Mouse (Mus musculus): ENCODE results near the gene 4930579F01Rik. TPM values are rescaled to one million over a fixed set of nuclear protein-coding genes. Genes with fewer than 3 reads are reported as not detected.
A peak's percentile ranks its signal among the peaks of the same experiment; 100 is the strongest.

The 4930579F01Rik gene
- polyA plus RNA-seq, 1 experiment from 2014 or later, result not detected

GRCm38 (mm10) chr3:138231531-138231930 is 37.9 kb upstream of the 4930579F01Rik start:
- Histone ChIP-seq H3K4me1 (ENCODE audit: control insufficient read depth, insufficient read depth, low read length) (no peaks in the 10 kb centered on the region), H3K4me2 (no peak overlapping the region), H3K4me3 (ENCODE audit: low read depth, low read length) (no peak overlapping the region), H3K9ac (ENCODE audit: low read length) (no peak overlapping the region), H3K27me3 (ENCODE audit: control insufficient read depth, insufficient read depth, low read length) (no peaks in the 10 kb centered on the region), H3K9me3 (ENCODE audit: control insufficient read depth, low read length) (no peaks in the 10 kb centered on the region), H3K27ac (ENCODE audit: low read depth, low read length) (no peak overlapping the region), H3K36me3 (ENCODE audit: control insufficient read depth, insufficient read depth, low read length) (no peaks in the 10 kb centered on the region)
- 92% methylated on average over 2 of the region's 2 CpGs for WGBS
- DNase-seq (ENCODE audit: low spot score, missing footprints) (no peak), ATAC-seq (ENCODE audit: low FRiP score) (no peak)

GRCm38 (mm10) chr3:138230266-138230665 is 36.6 kb upstream of the 4930579F01Rik start:
- no peak overlapping the region for H3K9ac ChIP-seq (ENCODE audit: low read length)
- H3K4me3 ChIP-seq (ENCODE audit: low read depth, low read length), result no peak overlapping the region
- H3K9me3 ChIP-seq (ENCODE audit: control insufficient read depth, low read length), result no peaks in the 10 kb centered on the region
- no peaks in the 10 kb centered on the region for H3K27me3 ChIP-seq (ENCODE audit: control insufficient read depth, insufficient read depth, low read length)
- H3K4me1 ChIP-seq (ENCODE audit: control insufficient read depth, insufficient read depth, low read length), result peaks cover 6% of the 10 kb centered on the region
- ATAC-seq (ENCODE audit: low FRiP score) (no peak), DNase-seq (ENCODE audit: low spot score, missing footprints) (no peak)
- H3K27ac ChIP-seq (ENCODE audit: low read depth, low read length), result no peak overlapping the region
- 73% methylated on average over 3 of the region's 3 CpGs for WGBS
- H3K4me2 ChIP-seq, result no peak overlapping the region
- no peaks in the 10 kb centered on the region for H3K36me3 ChIP-seq (ENCODE audit: control insufficient read depth, insufficient read depth, low read length)

- Histone ChIP-seq H3K36me3 (ENCODE audit: control insufficient read depth, insufficient read depth, low read length) (no peaks in the 10 kb centered on the region), H3K27ac (ENCODE audit: low read depth, low read length) (no peak overlapping the region), H3K27me3 (ENCODE audit: control insufficient read depth, insufficient read depth, low read length) (no peaks in the 10 kb centered on the region), H3K4me1 (ENCODE audit: control insufficient read depth, insufficient read depth, low read length) (peaks cover 6% of the 10 kb centered on the region), H3K9ac (ENCODE audit: low read length) (no peak overlapping the region), H3K4me3 (ENCODE audit: low read depth, low read length) (no peak overlapping the region), H3K9me3 (ENCODE audit: control insufficient read depth, low read length) (no peaks in the 10 kb centered on the region), H3K4me2 (no peak overlapping the region)
- no peak for DNase-seq (ENCODE audit: low spot score, missing footprints)
- WGBS, result 90% methylated on average over 1 of the region's 1 CpGs
- no peak for ATAC-seq (ENCODE audit: low FRiP score)
These were observed 35.8 kb upstream of the 4930579F01Rik start for GRCm38 (mm10) chr3:138229448-138229847.

- Histone ChIP-seq H3K27me3 (ENCODE audit: control insufficient read depth, insufficient read depth, low read length) (no peaks in the 10 kb centered on the region), H3K36me3 (ENCODE audit: control insufficient read depth, insufficient read depth, low read length) (no peaks in the 10 kb centered on the region), H3K4me3 (ENCODE audit: low read depth, low read length) (no peak overlapping the region), H3K9me3 (ENCODE audit: control insufficient read depth, low read length) (no peaks in the 10 kb centered on the region), H3K4me2 (no peak overlapping the region), H3K27ac (ENCODE audit: low read depth, low read length) (no peak overlapping the region), H3K9ac (ENCODE audit: low read length) (no peak overlapping the region), H3K4me1 (ENCODE audit: control insufficient read depth, insufficient read depth, low read length) (peaks cover 6% of the 10 kb centered on the region)
- 90% methylated on average over 8 of the region's 8 CpGs for WGBS
- ATAC-seq (ENCODE audit: low FRiP score) (no peak), DNase-seq (ENCODE audit: low spot score, missing footprints) (peak; percentile 2)
These were observed 34.2 kb upstream of the 4930579F01Rik start for GRCm38 (mm10) chr3:138227782-138228181.

- ATAC-seq (ENCODE audit: low FRiP score), result no peak
- Histone ChIP-seq H3K36me3 (ENCODE audit: control insufficient read depth, insufficient read depth, low read length) (no peaks in the 10 kb centered on the region), H3K27ac (ENCODE audit: low read depth, low read length) (no peak overlapping the region), H3K4me3 (ENCODE audit: low read depth, low read length) (no peak overlapping the region), H3K4me1 (ENCODE audit: control insufficient read depth, insufficient read depth, low read length) (peaks cover 6% of the 10 kb centered on the region), H3K27me3 (ENCODE audit: control insufficient read depth, insufficient read depth, low read length) (no peaks in the 10 kb centered on the region), H3K9ac (ENCODE audit: low read length) (no peak overlapping the region), H3K4me2 (no peak overlapping the region), H3K9me3 (ENCODE audit: control insufficient read depth, low read length) (no peaks in the 10 kb centered on the region)
- WGBS, result 78% methylated on average over 2 of the region's 2 CpGs
- DNase-seq (ENCODE audit: low spot score, missing footprints), result no peak
These were observed 33.5 kb upstream of the 4930579F01Rik start for GRCm38 (mm10) chr3:138227082-138227481.

- Histone ChIP-seq H3K9ac (ENCODE audit: low read length) (no peak overlapping the region), H3K27ac (ENCODE audit: low read depth, low read length) (no peak overlapping the region), H3K27me3 (ENCODE audit: control insufficient read depth, insufficient read depth, low read length) (no peaks in the 10 kb centered on the region), H3K4me3 (ENCODE audit: low read depth, low read length) (no peak overlapping the region), H3K4me2 (no peak overlapping the region), H3K36me3 (ENCODE audit: control insufficient read depth, insufficient read depth, low read length) (no peaks in the 10 kb centered on the region), H3K9me3 (ENCODE audit: control insufficient read depth, low read length) (no peaks in the 10 kb centered on the region), H3K4me1 (ENCODE audit: control insufficient read depth, insufficient read depth, low read length) (peaks cover 6% of the 10 kb centered on the region)
- no peak for ATAC-seq (ENCODE audit: low FRiP score)
- 94% methylated on average over 6 of the region's 6 CpGs for WGBS
- DNase-seq (ENCODE audit: low spot score, missing footprints), result peak; percentile 78
These were observed 32.9 kb upstream of the 4930579F01Rik start for GRCm38 (mm10) chr3:138226476-138226875.

- no peak overlapping the region for H3K9ac ChIP-seq (ENCODE audit: low read length)
- ATAC-seq (ENCODE audit: low FRiP score), result peak; percentile 49
- WGBS, result 35% methylated on average over 7 of the region's 7 CpGs
- peak; percentile 87 for DNase-seq (ENCODE audit: low spot score, missing footprints)
- H3K4me2 ChIP-seq, result no peak overlapping the region; the same call in 1 of the 2 replicates
- H3K36me3 ChIP-seq (ENCODE audit: control insufficient read depth, insufficient read depth, low read length), result no peaks in the 10 kb centered on the region
- no peaks in the 10 kb centered on the region for H3K9me3 ChIP-seq (ENCODE audit: control insufficient read depth, low read length)
- no peak overlapping the region for H3K4me3 ChIP-seq (ENCODE audit: low read depth, low read length)
- no peaks in the 10 kb centered on the region for H3K27me3 ChIP-seq (ENCODE audit: control insufficient read depth, insufficient read depth, low read length)
- H3K4me1 ChIP-seq (ENCODE audit: control insufficient read depth, insufficient read depth, low read length), result peaks cover 6% of the 10 kb centered on the region
- no peak overlapping the region for H3K27ac ChIP-seq (ENCODE audit: low read depth, low read length)
These were observed 32.2 kb upstream of the 4930579F01Rik start for GRCm38 (mm10) chr3:138225853-138226252.

GRCm38 (mm10) chr3:138225331-138225730 is 31.7 kb upstream of the 4930579F01Rik start:
- ATAC-seq (ENCODE audit: low FRiP score), result peak; percentile 42; the same call in 1 of the 2 replicates
- no peaks in the 10 kb centered on the region for H3K36me3 ChIP-seq (ENCODE audit: control insufficient read depth, insufficient read depth, low read length)

GRCm38 (mm10) chr3:138224363-138224954 is 30.8 kb upstream of the 4930579F01Rik start:
- H3K9ac ChIP-seq (ENCODE audit: low read length), result no peak overlapping the region
- ATAC-seq (ENCODE audit: low FRiP score), result no peak
- H3K4me1 ChIP-seq (ENCODE audit: control insufficient read depth, insufficient read depth, low read length), result peaks cover 6% of the 10 kb centered on the region
- WGBS, result 80% methylated on average over 13 of the region's 13 CpGs
- H3K4me3 ChIP-seq (ENCODE audit: low read depth, low read length), result no peak overlapping the region
- no peak overlapping the region for H3K4me2 ChIP-seq
- no peaks in the 10 kb centered on the region for H3K36me3 ChIP-seq (ENCODE audit: control insufficient read depth, insufficient read depth, low read length)
- DNase-seq (ENCODE audit: low spot score, missing footprints), result no peak
- no peak overlapping the region for H3K27ac ChIP-seq (ENCODE audit: low read depth, low read length)
- no peaks in the 10 kb centered on the region for H3K9me3 ChIP-seq (ENCODE audit: control insufficient read depth, low read length)
- H3K27me3 ChIP-seq (ENCODE audit: control insufficient read depth, insufficient read depth, low read length), result no peaks in the 10 kb centered on the region

More at GRCm38 (mm10) chr3:138225331-138225730, 31.7 kb upstream of the 4930579F01Rik start:
- H3K27ac ChIP-seq (ENCODE audit: low read depth, low read length), result no peak overlapping the region
- H3K4me3 ChIP-seq (ENCODE audit: low read depth, low read length), result no peak overlapping the region
- H3K27me3 ChIP-seq (ENCODE audit: control insufficient read depth, insufficient read depth, low read length), result no peaks in the 10 kb centered on the region
- no peaks in the 10 kb centered on the region for H3K9me3 ChIP-seq (ENCODE audit: control insufficient read depth, low read length)
- 71% methylated on average over 7 of the region's 7 CpGs for WGBS
- H3K4me2 ChIP-seq, result no peak overlapping the region
- H3K9ac ChIP-seq (ENCODE audit: low read length), result no peak overlapping the region
- H3K4me1 ChIP-seq (ENCODE audit: control insufficient read depth, insufficient read depth, low read length), result peaks cover 6% of the 10 kb centered on the region
- no peak for DNase-seq (ENCODE audit: low spot score, missing footprints)
